Mouse (Mus musculus): ENCODE measurements at regions not wholly inside any gene's neighbourhood (a gene's known extent, or its start where the extent isn't known, plus 50 kb on each side); places are given as distances from the start of the nearest gene placed in this dataset.

GRCm38 (mm10) chr9:115492431-115493171 lies 182.4 kb upstream of the Stt3b start:
- 73% methylated on average over 6 of the region's 6 CpGs for WGBS
- no peak for DNase-seq
- Histone ChIP-seq H3K4me3 (ENCODE audit: insufficient read depth, low read depth, low read length) (no peak overlapping the region), H3K27me3 (replicated peaks; ENCODE audit: control insufficient read depth, insufficient read depth, low read length) (no peaks in the 10 kb centered on the region), H3K36me3 (ENCODE audit: control insufficient read depth, insufficient read depth, low read length) (no peaks in the 10 kb centered on the region), H3K4me1 (ENCODE audit: control insufficient read depth, insufficient read depth, low read length) (no peaks in the 10 kb centered on the region), H3K27ac (ENCODE audit: insufficient read depth, low read depth, low read length) (no peak overlapping the region)
- no peak for TF ChIP-seq CTCF (conservative IDR thresholded peaks at IDR 0.05; ENCODE audit: insufficient read depth, insufficient read length, low read depth, low read length)
- TF ChIP-seq POLR2A (IDR thresholded peaks at IDR 0.05; ENCODE audit: low read depth, low read length), result no peak

GRCm38 (mm10) chr9:115493765-115494164 lies 183.5 kb upstream of the Stt3b start:
- WGBS, result 87% methylated on average over 2 of the region's 2 CpGs
- Histone ChIP-seq H3K27ac (ENCODE audit: insufficient read depth, low read depth, low read length) (no peak overlapping the region), H3K36me3 (ENCODE audit: control insufficient read depth, insufficient read depth, low read length) (no peaks in the 10 kb centered on the region), H3K27me3 (replicated peaks; ENCODE audit: control insufficient read depth, insufficient read depth, low read length) (no peaks in the 10 kb centered on the region), H3K4me1 (ENCODE audit: control insufficient read depth, insufficient read depth, low read length) (no peaks in the 10 kb centered on the region), H3K4me3 (ENCODE audit: insufficient read depth, low read depth, low read length) (no peak overlapping the region)
- DNase-seq, result no peak
- no peak for TF ChIP-seq CTCF (conservative IDR thresholded peaks at IDR 0.05; ENCODE audit: insufficient read depth, insufficient read length, low read depth, low read length)
- no peak for TF ChIP-seq POLR2A (IDR thresholded peaks at IDR 0.05; ENCODE audit: low read depth, low read length)

GRCm38 (mm10) chr9:115499536-115499935 lies 189.3 kb upstream of the Stt3b start:
- Histone ChIP-seq H3K4me1 (ENCODE audit: control insufficient read depth, insufficient read depth, low read length) (no peaks in the 10 kb centered on the region), H3K36me3 (ENCODE audit: control insufficient read depth, insufficient read depth, low read length) (no peaks in the 10 kb centered on the region), H3K27me3 (replicated peaks; ENCODE audit: control insufficient read depth, insufficient read depth, low read length) (no peaks in the 10 kb centered on the region), H3K27ac (ENCODE audit: insufficient read depth, low read depth, low read length) (no peak overlapping the region), H3K4me3 (ENCODE audit: insufficient read depth, low read depth, low read length) (no peak overlapping the region)
- DNase-seq, result no peak
- 61% methylated on average over 3 of the region's 3 CpGs for WGBS
- TF ChIP-seq CTCF (conservative IDR thresholded peaks at IDR 0.05; ENCODE audit: insufficient read depth, insufficient read length, low read depth, low read length), result no peak
- TF ChIP-seq POLR2A (IDR thresholded peaks at IDR 0.05; ENCODE audit: low read depth, low read length), result no peak

- WGBS, result 32% methylated on average over 2 of the region's 2 CpGs
- Histone ChIP-seq H3K4me1 (ENCODE audit: control insufficient read depth, insufficient read depth, low read length) (no peaks in the 10 kb centered on the region), H3K36me3 (ENCODE audit: control insufficient read depth, insufficient read depth, low read length) (no peaks in the 10 kb centered on the region), H3K27ac (ENCODE audit: insufficient read depth, low read depth, low read length) (no peak overlapping the region), H3K4me3 (ENCODE audit: insufficient read depth, low read depth, low read length) (no peak overlapping the region), H3K27me3 (replicated peaks; ENCODE audit: control insufficient read depth, insufficient read depth, low read length) (no peaks in the 10 kb centered on the region; the same call in 1 of the 2 replicates)
- TF ChIP-seq CTCF (conservative IDR thresholded peaks at IDR 0.05; ENCODE audit: insufficient read depth, insufficient read length, low read depth, low read length) (no peak), POLR2A (IDR thresholded peaks at IDR 0.05; ENCODE audit: low read depth, low read length) (no peak)
- no peak for DNase-seq
Observed at GRCm38 (mm10) chr9:115504789-115505188, 194.6 kb upstream of the Stt3b start.

GRCm38 (mm10) chr9:115507131-115507689 lies 197.0 kb upstream of the Stt3b start:
- Histone ChIP-seq H3K36me3 (ENCODE audit: control insufficient read depth, insufficient read depth, low read length) (no peaks in the 10 kb centered on the region), H3K27me3 (replicated peaks; ENCODE audit: control insufficient read depth, insufficient read depth, low read length) (no peaks in the 10 kb centered on the region; the same call in 1 of the 2 replicates), H3K4me1 (ENCODE audit: control insufficient read depth, insufficient read depth, low read length) (no peaks in the 10 kb centered on the region), H3K27ac (ENCODE audit: insufficient read depth, low read depth, low read length) (no peak overlapping the region), H3K4me3 (ENCODE audit: insufficient read depth, low read depth, low read length) (no peak overlapping the region)
- no peak for DNase-seq
- no peak for TF ChIP-seq POLR2A (IDR thresholded peaks at IDR 0.05; ENCODE audit: low read depth, low read length)
- TF ChIP-seq CTCF (conservative IDR thresholded peaks at IDR 0.05; ENCODE audit: insufficient read depth, insufficient read length, low read depth, low read length), result no peak
- WGBS, result 79% methylated on average over 7 of the region's 7 CpGs

- no peak overlapping the region for H3K27ac ChIP-seq (ENCODE audit: insufficient read depth, low read depth, low read length)
- 67% methylated on average over 16 of the region's 16 CpGs for WGBS
- no peaks in the 10 kb centered on the region for H3K36me3 ChIP-seq (ENCODE audit: control insufficient read depth, insufficient read depth, low read length)
- TF ChIP-seq POLR2A (IDR thresholded peaks at IDR 0.05; ENCODE audit: low read depth, low read length) (no peak), CTCF (conservative IDR thresholded peaks at IDR 0.05; ENCODE audit: insufficient read depth, insufficient read length, low read depth, low read length) (no peak)
- H3K4me3 ChIP-seq (ENCODE audit: insufficient read depth, low read depth, low read length), result no peak overlapping the region
- DNase-seq, result no peak
- no peaks in the 10 kb centered on the region; the same call in 1 of the 2 replicates for H3K27me3 ChIP-seq (replicated peaks; ENCODE audit: control insufficient read depth, insufficient read depth, low read length)
- no peaks in the 10 kb centered on the region for H3K4me1 ChIP-seq (ENCODE audit: control insufficient read depth, insufficient read depth, low read length)
Observed at GRCm38 (mm10) chr9:115512835-115513629, 202.8 kb upstream of the Stt3b start.

- no peak overlapping the region for H3K27ac ChIP-seq (ENCODE audit: insufficient read depth, low read depth, low read length)
- DNase-seq, result no peak
- H3K27me3 ChIP-seq (replicated peaks; ENCODE audit: control insufficient read depth, insufficient read depth, low read length), result no peaks in the 10 kb centered on the region
- H3K4me3 ChIP-seq (ENCODE audit: insufficient read depth, low read depth, low read length), result no peak overlapping the region
- no peaks in the 10 kb centered on the region for H3K36me3 ChIP-seq (ENCODE audit: control insufficient read depth, insufficient read depth, low read length)
- TF ChIP-seq POLR2A (IDR thresholded peaks at IDR 0.05; ENCODE audit: low read depth, low read length), result no peak
- TF ChIP-seq CTCF (conservative IDR thresholded peaks at IDR 0.05; ENCODE audit: insufficient read depth, insufficient read length, low read depth, low read length), result no peak
- no peaks in the 10 kb centered on the region for H3K4me1 ChIP-seq (ENCODE audit: control insufficient read depth, insufficient read depth, low read length)
Observed at GRCm38 (mm10) chr9:115517903-115518302, 207.7 kb upstream of the Stt3b start.
